Mouse (Mus musculus): Measurements from ENCODE around the gene Hormad1. TPM values are rescaled to one million over a fixed set of nuclear protein-coding genes. Genes with fewer than 3 reads are reported as not detected.
A peak's percentile ranks its signal among the peaks of the same experiment; 100 is the strongest.

Gene Hormad1
- polyA plus RNA-seq, 1 experiment from 2014 or later: 0.12 TPM

- no peak overlapping the region for H3K27ac ChIP-seq (ENCODE audit: low read depth)
- 0 out of 2 replicates have a peak, but pooled peaks have one; percentile 60 for ATAC-seq (replicated peaks; ENCODE audit: low FRiP score, low TSS enrichment, low read depth)
- WGBS: 38% methylated on average over 2 of the region's 2 CpGs
Measured at GRCm38 (mm10) chr3:95524673-95525072, 34.8 kb upstream of the Hormad1 start.

GRCm38 (mm10) chr3:95526111-95526510 is 33.4 kb upstream of the Hormad1 start:
- ATAC-seq (replicated peaks; ENCODE audit: low FRiP score, low TSS enrichment, low read depth) (no peak), DNase-seq (ENCODE audit: low spot score) (no peak)
- Histone ChIP-seq H3K4me2 (ENCODE audit: low read length) (no peak overlapping the region), H3K9me3 (ENCODE audit: control insufficient read depth, low read length) (no peaks in the 10 kb centered on the region), H3K4me1 (replicated peaks; ENCODE audit: control insufficient read depth, insufficient read depth, low read length) (no peaks in the 10 kb centered on the region), H3K27me3 (replicated peaks; ENCODE audit: control insufficient read depth, insufficient read depth, low read length) (no peaks in the 10 kb centered on the region), H3K4me3 (ENCODE audit: low read depth, low read length) (no peak overlapping the region), H3K36me3 (ENCODE audit: control insufficient read depth, insufficient read depth, low read length) (no peaks in the 10 kb centered on the region), H3K27ac (ENCODE audit: low read depth) (no peak overlapping the region), H3K9ac (ENCODE audit: low read length) (no peak overlapping the region)

More at GRCm38 (mm10) chr3:95524673-95525072, 34.8 kb upstream of the Hormad1 start:
- no peaks in the 10 kb centered on the region for H3K4me1 ChIP-seq (replicated peaks; ENCODE audit: control insufficient read depth, insufficient read depth, low read length)
- H3K27me3 ChIP-seq (replicated peaks; ENCODE audit: control insufficient read depth, insufficient read depth, low read length): no peaks in the 10 kb centered on the region
- H3K4me2 ChIP-seq (ENCODE audit: low read length): no peak overlapping the region
- no peaks in the 10 kb centered on the region for H3K36me3 ChIP-seq (ENCODE audit: control insufficient read depth, insufficient read depth, low read length)
- no peak overlapping the region for H3K9ac ChIP-seq (ENCODE audit: low read length)
- H3K9me3 ChIP-seq (ENCODE audit: control insufficient read depth, low read length): no peaks in the 10 kb centered on the region
- no peak for DNase-seq (ENCODE audit: low spot score)
- no peak overlapping the region for H3K4me3 ChIP-seq (ENCODE audit: low read depth, low read length)

DNA sequence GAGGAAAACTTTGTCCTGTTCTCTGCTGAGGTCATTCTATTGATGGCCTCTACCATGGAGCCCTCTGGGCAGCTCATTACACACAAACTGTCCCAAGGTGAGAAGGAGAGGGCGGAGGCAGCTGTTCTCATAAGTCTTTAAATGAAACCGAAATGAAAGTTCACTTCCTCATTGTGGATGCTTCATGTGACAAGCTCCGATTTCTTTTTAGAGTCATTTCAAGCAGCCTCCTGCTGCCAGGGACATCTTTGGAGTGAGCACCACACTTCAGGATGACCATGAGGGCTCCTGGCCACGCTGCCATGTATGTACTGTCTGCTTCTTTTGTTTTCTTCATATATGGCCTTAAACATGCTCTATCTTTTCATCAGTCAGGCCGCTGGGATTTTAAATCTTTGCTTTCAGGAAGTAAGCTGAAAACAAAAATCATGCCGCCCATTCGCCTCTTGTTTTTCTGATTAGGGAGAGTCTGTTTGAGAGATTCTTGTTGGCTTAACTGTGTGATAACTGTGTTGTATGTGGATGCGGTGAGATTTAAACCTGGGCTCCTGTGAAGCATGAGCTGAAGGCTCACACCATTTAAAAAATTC is 32.8 kb upstream of the Hormad1 start, which contains the start of gene Ctss:
TSS of gene Ctss (plus strand) at position 165 of the 590 bp plus-strand sequence.
- DNase-seq (ENCODE audit: low spot score) (no peak), ATAC-seq (replicated peaks; ENCODE audit: low FRiP score, low TSS enrichment, low read depth) (no peak)
- Histone ChIP-seq H3K4me1 (replicated peaks; ENCODE audit: control insufficient read depth, insufficient read depth, low read length) (no peaks in the 10 kb centered on the region), H3K36me3 (ENCODE audit: control insufficient read depth, insufficient read depth, low read length) (no peaks in the 10 kb centered on the region), H3K9me3 (ENCODE audit: control insufficient read depth, low read length) (no peaks in the 10 kb centered on the region), H3K4me2 (ENCODE audit: low read length) (no peak within 1 kb of the TSS), H3K27me3 (replicated peaks; ENCODE audit: control insufficient read depth, insufficient read depth, low read length) (no peaks in the 10 kb centered on the region), H3K27ac (ENCODE audit: low read depth) (no peak within 1 kb of the TSS), H3K4me3 (ENCODE audit: low read depth, low read length) (no peak within 1 kb of the TSS), H3K9ac (ENCODE audit: low read length) (no peak within 1 kb of the TSS)
- WGBS: 82% methylated on average over 8 of the region's 8 CpGs

GRCm38 (mm10) chr3:95529814-95530213 is 29.7 kb upstream of the Hormad1 start:
- whole genome bisulfite sequencing: 89% methylated on average over 6 of the region's 6 CpGs
- ATAC-seq (replicated peaks; ENCODE audit: low FRiP score, low TSS enrichment, low read depth) (no peak), DNase-seq (ENCODE audit: low spot score) (no peak)
- Histone ChIP-seq H3K36me3 (ENCODE audit: control insufficient read depth, insufficient read depth, low read length) (no peaks in the 10 kb centered on the region), H3K9me3 (ENCODE audit: control insufficient read depth, low read length) (no peaks in the 10 kb centered on the region), H3K9ac (ENCODE audit: low read length) (no peak overlapping the region), H3K4me2 (ENCODE audit: low read length) (no peak overlapping the region), H3K4me1 (replicated peaks; ENCODE audit: control insufficient read depth, insufficient read depth, low read length) (no peaks in the 10 kb centered on the region), H3K27me3 (replicated peaks; ENCODE audit: control insufficient read depth, insufficient read depth, low read length) (no peaks in the 10 kb centered on the region), H3K27ac (ENCODE audit: low read depth) (no peak overlapping the region), H3K4me3 (ENCODE audit: low read depth, low read length) (no peak overlapping the region)

DNA sequence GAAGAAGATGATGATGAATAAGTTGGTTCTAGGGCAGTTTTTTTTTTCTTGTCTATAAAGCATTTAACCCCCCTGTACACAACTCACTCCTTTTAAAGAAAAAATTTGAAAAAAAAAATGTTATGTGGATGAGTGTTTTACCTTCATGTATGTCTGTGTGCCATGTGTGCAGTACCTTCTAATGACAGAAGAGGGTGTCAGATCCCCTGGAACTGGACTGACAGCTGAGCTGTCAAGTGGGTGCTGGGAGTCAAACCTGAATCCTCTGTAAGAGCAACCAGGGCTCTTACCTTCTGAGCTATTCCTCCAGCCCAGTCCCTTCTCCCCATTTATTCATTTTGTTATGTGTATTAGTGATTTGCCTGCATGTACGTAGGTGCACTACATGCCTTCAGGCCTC is 28.5 kb upstream of the Hormad1 start:
- no peaks in the 10 kb centered on the region for H3K36me3 ChIP-seq (ENCODE audit: control insufficient read depth, insufficient read depth, low read length)

DNA sequence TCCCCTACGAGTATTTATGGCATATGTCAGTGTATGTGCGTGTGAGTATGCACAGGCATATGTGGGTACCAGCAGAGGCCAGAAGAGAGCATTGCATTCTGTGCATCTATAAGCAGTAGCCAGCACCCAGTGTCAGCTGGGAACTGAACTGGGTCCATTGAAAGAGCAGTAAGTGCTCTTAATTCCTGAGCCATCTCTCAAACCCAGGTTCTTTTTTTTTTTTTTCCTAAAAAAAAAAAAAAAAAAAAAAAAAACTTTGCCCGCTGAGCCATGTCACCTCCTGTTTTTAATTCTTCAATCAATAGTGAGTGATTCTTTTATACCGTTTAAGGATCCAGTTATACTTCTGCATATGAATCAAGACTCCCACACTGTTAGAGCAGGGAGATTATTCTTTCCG is 26.1 kb upstream of the Hormad1 start:
- H3K4me2 ChIP-seq (ENCODE audit: low read length): no peak overlapping the region
- ATAC-seq (replicated peaks; ENCODE audit: low FRiP score, low TSS enrichment, low read depth) (no peak), DNase-seq (ENCODE audit: low spot score) (no peak)
- H3K4me1 ChIP-seq (replicated peaks; ENCODE audit: control insufficient read depth, insufficient read depth, low read length): no peaks in the 10 kb centered on the region
- H3K9me3 ChIP-seq (ENCODE audit: control insufficient read depth, low read length): no peaks in the 10 kb centered on the region
- no peak overlapping the region for H3K27ac ChIP-seq (ENCODE audit: low read depth)
- no peak overlapping the region for H3K9ac ChIP-seq (ENCODE audit: low read length)
- no peaks in the 10 kb centered on the region for H3K27me3 ChIP-seq (replicated peaks; ENCODE audit: control insufficient read depth, insufficient read depth, low read length)
- 89% methylated on average over 5 of the region's 5 CpGs for WGBS
- no peaks in the 10 kb centered on the region for H3K36me3 ChIP-seq (ENCODE audit: control insufficient read depth, insufficient read depth, low read length)
- H3K4me3 ChIP-seq (ENCODE audit: low read depth, low read length): no peak overlapping the region

More for the DNA sequence above, 28.5 kb upstream of the Hormad1 start:
- H3K4me3 ChIP-seq (ENCODE audit: low read depth, low read length): no peak overlapping the region
- ATAC-seq (replicated peaks; ENCODE audit: low FRiP score, low TSS enrichment, low read depth) (no peak), DNase-seq (ENCODE audit: low spot score) (no peak)
- no peaks in the 10 kb centered on the region for H3K27me3 ChIP-seq (replicated peaks; ENCODE audit: control insufficient read depth, insufficient read depth, low read length)
- no peak overlapping the region for H3K4me2 ChIP-seq (ENCODE audit: low read length)
- H3K27ac ChIP-seq (ENCODE audit: low read depth): no peak overlapping the region
- H3K4me1 ChIP-seq (replicated peaks; ENCODE audit: control insufficient read depth, insufficient read depth, low read length): no peaks in the 10 kb centered on the region
- no peaks in the 10 kb centered on the region for H3K9me3 ChIP-seq (ENCODE audit: control insufficient read depth, low read length)
- 88% methylated on average over 1 of the region's 1 CpGs for WGBS
- H3K9ac ChIP-seq (ENCODE audit: low read length): no peak overlapping the region

- no peak for DNase-seq (ENCODE audit: low spot score)
- H3K4me2 ChIP-seq (ENCODE audit: low read length): no peak overlapping the region
- no peaks in the 10 kb centered on the region for H3K36me3 ChIP-seq (ENCODE audit: control insufficient read depth, insufficient read depth, low read length)
- no peak overlapping the region for H3K9ac ChIP-seq (ENCODE audit: low read length)
- 81% methylated on average over 1 of the region's 1 CpGs for WGBS
- no peaks in the 10 kb centered on the region for H3K4me1 ChIP-seq (replicated peaks; ENCODE audit: control insufficient read depth, insufficient read depth, low read length)
- H3K27ac ChIP-seq (ENCODE audit: low read depth): no peak overlapping the region
- no peaks in the 10 kb centered on the region for H3K27me3 ChIP-seq (replicated peaks; ENCODE audit: control insufficient read depth, insufficient read depth, low read length)
- no peak overlapping the region for H3K4me3 ChIP-seq (ENCODE audit: low read depth, low read length)
- no peaks in the 10 kb centered on the region for H3K9me3 ChIP-seq (ENCODE audit: control insufficient read depth, low read length)
- ATAC-seq (replicated peaks; ENCODE audit: low FRiP score, low TSS enrichment, low read depth): no peak
Measured at GRCm38 (mm10) chr3:95534927-95535326, 24.6 kb upstream of the Hormad1 start.

GRCm38 (mm10) chr3:95538936-95539335 is 20.5 kb upstream of the Hormad1 start:
- Histone ChIP-seq H3K36me3 (ENCODE audit: control insufficient read depth, insufficient read depth, low read length) (no peaks in the 10 kb centered on the region), H3K4me1 (replicated peaks; ENCODE audit: control insufficient read depth, insufficient read depth, low read length) (no peaks in the 10 kb centered on the region), H3K9ac (ENCODE audit: low read length) (no peak overlapping the region), H3K4me3 (ENCODE audit: low read depth, low read length) (no peak overlapping the region), H3K9me3 (ENCODE audit: control insufficient read depth, low read length) (no peaks in the 10 kb centered on the region), H3K27ac (ENCODE audit: low read depth) (no peak overlapping the region), H3K4me2 (ENCODE audit: low read length) (no peak overlapping the region), H3K27me3 (replicated peaks; ENCODE audit: control insufficient read depth, insufficient read depth, low read length) (no peaks in the 10 kb centered on the region)
- DNase-seq (ENCODE audit: low spot score) (no peak), ATAC-seq (replicated peaks; ENCODE audit: low FRiP score, low TSS enrichment, low read depth) (no peak)
- WGBS: 88% methylated on average over 10 of the region's 10 CpGs

GRCm38 (mm10) chr3:95539837-95540236 is 19.6 kb upstream of the Hormad1 start:
- Histone ChIP-seq H3K9ac (ENCODE audit: low read length) (no peak overlapping the region), H3K4me2 (ENCODE audit: low read length) (no peak overlapping the region), H3K27me3 (replicated peaks; ENCODE audit: control insufficient read depth, insufficient read depth, low read length) (no peaks in the 10 kb centered on the region), H3K4me1 (replicated peaks; ENCODE audit: control insufficient read depth, insufficient read depth, low read length) (no peaks in the 10 kb centered on the region), H3K27ac (ENCODE audit: low read depth) (no peak overlapping the region), H3K9me3 (ENCODE audit: control insufficient read depth, low read length) (no peaks in the 10 kb centered on the region), H3K36me3 (ENCODE audit: control insufficient read depth, insufficient read depth, low read length) (no peaks in the 10 kb centered on the region), H3K4me3 (ENCODE audit: low read depth, low read length) (no peak overlapping the region)
- DNase-seq (ENCODE audit: low spot score) (no peak), ATAC-seq (replicated peaks; ENCODE audit: low FRiP score, low TSS enrichment, low read depth) (no peak)
- 92% methylated on average over 4 of the region's 4 CpGs for WGBS

Data from intestine, embryonic 14.5 days (tissue).